Mouse (Mus musculus) embryonic facial prominence, embryonic 14.5 days (tissue): ENCODE measurements around the gene BC051142. TPM values are rescaled to one million over a fixed set of nuclear protein-coding genes. Genes with fewer than 3 reads are reported as not detected.

ENCODE experiments used
- ATAC-seq: fragments of 200-750 bp; cut with Nextera tagmentation; 2 replicates; pipeline ENCODE4 v1.8.0; 2017; ENCODE audit warnings: low read depth, moderate number of reproducible peaks, moderate TSS enrichment
- DNase-seq: peaks from one replicate; pipeline ENCODE4 v3.0.0-alpha.2; 2015; ENCODE audit warnings: low spot score
- H3K27ac ChIP-seq: fragments of 300-500 bp; sonication (generic); replicated peaks from 2 replicates; pipeline ENCODE4 v1.5.1; 2014; ENCODE audit warnings: low read depth, mild to moderate bottlenecking, low read length, moderate library complexity
- H3K27me3 ChIP-seq: fragments of 300-500 bp; sonication (generic); replicated peaks from 2 replicates; pipeline ENCODE4 v1.6.1; 2014; ENCODE audit warnings: low read length; ENCODE audit not compliant: control insufficient read depth, insufficient read depth
- H3K36me3 ChIP-seq: fragments of 300-500 bp; sonication (generic); 2 replicates; pipeline ENCODE4 v1.6.1; 2014; ENCODE audit warnings: low read length, mixed read lengths; ENCODE audit not compliant: control insufficient read depth, insufficient read depth
- H3K4me1 ChIP-seq: fragments of 300-500 bp; sonication (generic); 2 replicates; pipeline ENCODE4 v1.6.1; 2014; ENCODE audit warnings: antibody characterized with exemption, low read length; ENCODE audit not compliant: control insufficient read depth, insufficient read depth
- H3K4me2 ChIP-seq: fragments of 300-500 bp; sonication (generic); 2 replicates; pipeline ENCODE4 v1.6.1; 2014; ENCODE audit warnings: low read depth, mild to moderate bottlenecking, low read length, moderate library complexity, mixed read lengths
- H3K4me3 ChIP-seq: fragments of 300-500 bp; sonication (generic); 2 replicates; pipeline ENCODE4 v1.5.1; 2014; ENCODE audit warnings: low read depth, mild to moderate bottlenecking, low read length
- H3K9ac ChIP-seq: fragments of 300-500 bp; sonication (generic); 2 replicates; pipeline ENCODE4 v1.6.1; 2014; ENCODE audit warnings: low read depth, mild to moderate bottlenecking, low read length, moderate library complexity, mixed read lengths
- H3K9me3 ChIP-seq: fragments of 300-500 bp; sonication (generic); 2 replicates; pipeline ENCODE4 v1.6.1; 2016; ENCODE audit warnings: low read length; ENCODE audit not compliant: control insufficient read depth
- WGBS: fragments of 180-500 bp; shearing (Covaris S2); extraction: QIAGEN DNeasy Blood & Tissue Kit; methylation state at CpG from one replicate; pipeline ENCODE4 v1.1.7; 2014; 5-methylcytosine and 5-hydroxymethylcytosine counted together
- polyA plus RNA-seq: library from polyadenylated mRNA; unstranded; fragments of >200 nt; fragmentation: Nextera tagmentation; extraction: Ambion mirVana; gene quantifications from 2 replicates; pipeline ENCODE4 v1.2.1, GENCODE M21; 2014

The BC051142 gene
- polyA plus RNA-seq, 1 experiment from 2014 or later, result 0.71 TPM

DNA sequence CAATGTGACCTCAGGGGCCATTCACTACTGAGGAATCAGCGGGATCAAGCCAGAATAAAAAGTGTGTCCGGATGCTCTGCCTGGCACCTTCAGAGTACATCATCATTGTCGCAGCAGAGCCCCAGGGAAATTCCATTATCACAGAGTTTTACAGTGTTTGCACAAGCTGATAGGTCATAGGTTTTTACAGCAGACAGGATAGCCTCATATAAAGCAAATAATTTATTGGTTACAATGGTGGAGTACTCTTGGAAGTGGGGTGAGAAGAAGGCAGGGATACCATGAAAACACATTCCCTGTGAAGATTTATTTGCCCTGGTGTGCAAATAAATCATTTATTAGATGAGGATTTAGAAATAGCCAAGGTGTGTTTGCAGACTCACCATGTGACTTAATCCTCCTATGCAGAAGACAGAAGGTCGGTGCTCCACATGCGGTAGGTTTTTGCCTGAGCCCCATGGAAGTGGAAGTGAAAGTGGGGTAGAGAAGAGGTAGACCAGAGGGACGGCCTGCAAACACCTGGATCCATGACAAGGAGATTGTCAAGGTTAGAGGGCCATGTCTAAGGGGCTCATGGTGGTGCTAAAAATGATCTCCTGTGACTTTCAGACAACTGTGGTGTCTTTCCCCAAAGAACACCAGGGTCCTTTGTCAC is 25.4 kb upstream of the BC051142 start:
- no peaks in the 10 kb centered on the region for H3K9me3 ChIP-seq
- H3K4me3 ChIP-seq, result no peak overlapping the region
- no peaks in the 10 kb centered on the region for H3K36me3 ChIP-seq
- DNase-seq, result no peak
- no peaks in the 10 kb centered on the region for H3K27me3 ChIP-seq
- WGBS, result 75% methylated on average over 6 of the region's 6 CpGs
- ATAC-seq, result no peak
- no peak overlapping the region for H3K4me2 ChIP-seq
- no peaks in the 10 kb centered on the region for H3K4me1 ChIP-seq
- no peak overlapping the region for H3K27ac ChIP-seq
- no peak overlapping the region for H3K9ac ChIP-seq

DNA sequence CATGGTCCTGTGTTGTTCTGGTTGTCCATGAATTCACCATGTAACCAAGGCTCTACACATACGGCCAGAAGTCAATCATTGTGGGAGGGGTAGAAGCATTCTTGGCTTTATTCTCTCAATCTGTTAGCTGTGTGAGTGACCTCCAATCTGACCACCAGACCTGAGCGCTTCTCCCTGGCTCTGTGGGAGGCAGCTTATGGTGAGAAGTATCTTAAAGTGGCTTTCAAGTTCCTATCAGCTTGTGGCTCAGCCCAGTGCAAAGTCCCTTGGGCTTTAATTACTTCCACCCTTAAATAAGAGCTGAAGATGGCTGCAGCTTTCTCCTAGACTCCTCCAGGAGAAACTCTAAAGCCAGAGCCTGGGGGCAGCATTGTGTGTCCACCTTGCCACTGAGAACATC is 21.8 kb upstream of the BC051142 start, which contains the start of gene Btnl1:
Gene Btnl1 (plus strand): TSS at position 286 of the 400 bp plus-strand sequence.
- no peaks in the 10 kb centered on the region for H3K9me3 ChIP-seq
- no peak within 1 kb of the TSS for H3K9ac ChIP-seq
- no peak within 1 kb of the TSS for H3K4me3 ChIP-seq
- ATAC-seq (no peak), DNase-seq (no peak)
- H3K36me3 ChIP-seq, result no peaks in the 10 kb centered on the region
- WGBS, result 79% methylated on average over 2 of the region's 2 CpGs
- no peak within 1 kb of the TSS for H3K4me2 ChIP-seq
- no peaks in the 10 kb centered on the region for H3K27me3 ChIP-seq
- no peak within 1 kb of the TSS for H3K27ac ChIP-seq
- no peaks in the 10 kb centered on the region for H3K4me1 ChIP-seq

DNA sequence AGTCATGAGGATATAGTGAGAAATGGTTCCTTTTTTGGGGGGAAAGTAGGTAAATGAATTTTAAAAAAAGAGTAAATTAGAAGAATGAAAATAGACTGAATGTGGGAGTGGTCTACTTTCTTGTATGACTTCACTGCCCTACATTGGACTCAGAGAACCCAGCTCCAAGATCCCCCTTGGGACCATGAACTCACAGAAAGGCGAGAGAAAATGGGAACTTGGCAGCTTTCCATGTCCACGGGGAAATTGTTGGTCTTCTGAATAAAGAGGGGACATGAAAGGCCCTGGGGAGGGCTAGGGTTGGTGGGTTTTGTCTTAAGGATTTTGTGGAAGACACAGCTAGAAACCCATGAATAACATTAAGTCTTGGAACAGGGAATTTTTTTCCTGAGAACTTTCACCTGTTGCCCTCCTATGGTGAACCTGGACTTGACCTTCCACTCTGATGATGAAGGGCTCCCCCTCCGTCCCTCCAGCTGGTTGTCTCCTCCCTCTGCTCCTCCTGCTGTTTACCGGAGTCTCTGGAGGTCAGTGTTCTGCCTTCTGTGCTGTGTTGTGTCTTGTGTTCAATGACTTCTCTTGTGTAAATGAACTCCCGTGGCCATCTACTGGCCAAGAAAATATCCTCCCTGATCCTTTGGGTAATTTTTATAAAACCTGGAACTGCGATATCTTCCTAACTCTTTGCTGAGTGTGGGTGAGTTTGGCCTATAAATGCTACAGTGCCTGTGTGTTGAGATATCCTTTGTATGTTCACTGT is 21.0 kb upstream of the BC051142 start:
- ATAC-seq, result no peak
- H3K9me3 ChIP-seq, result no peaks in the 10 kb centered on the region
- H3K27me3 ChIP-seq, result no peaks in the 10 kb centered on the region
- H3K9ac ChIP-seq, result no peak overlapping the region
- no peak overlapping the region for H3K4me3 ChIP-seq
- DNase-seq, result no peak
- no peak overlapping the region for H3K27ac ChIP-seq
- H3K4me1 ChIP-seq, result no peaks in the 10 kb centered on the region
- WGBS, result 59% methylated on average over 6 of the region's 6 CpGs
- H3K36me3 ChIP-seq, result no peaks in the 10 kb centered on the region
- no peak overlapping the region for H3K4me2 ChIP-seq

DNA sequence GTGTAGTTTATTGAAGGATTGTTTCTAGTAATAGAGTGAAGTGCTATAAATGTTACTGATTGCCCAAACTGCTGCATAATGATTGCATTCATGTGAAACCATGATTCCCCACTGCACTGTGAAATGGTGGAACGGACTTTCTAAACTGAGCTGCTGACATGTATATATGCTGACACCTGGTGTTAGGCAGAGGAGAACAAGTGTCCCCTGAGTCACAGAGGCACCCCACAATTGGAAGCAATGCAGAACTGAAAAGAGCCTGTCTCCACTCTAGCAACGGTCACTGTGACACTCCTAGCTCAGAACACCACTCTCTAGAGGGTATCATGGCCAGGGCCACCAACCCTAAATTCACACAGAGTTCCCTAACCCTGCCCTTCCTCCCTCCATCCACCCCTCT is 19.9 kb upstream of the BC051142 start:
- Histone ChIP-seq H3K4me2 (no peak overlapping the region), H3K36me3 (no peaks in the 10 kb centered on the region), H3K9me3 (peaks cover 4% of the 10 kb centered on the region; the same call in 1 of the 2 replicates), H3K4me1 (no peaks in the 10 kb centered on the region), H3K9ac (no peak overlapping the region), H3K27me3 (no peaks in the 10 kb centered on the region), H3K4me3 (no peak overlapping the region), H3K27ac (no peak overlapping the region)
- ATAC-seq, result no peak
- WGBS, result 65% methylated on average over 2 of the region's 2 CpGs
- no peak for DNase-seq

DNA sequence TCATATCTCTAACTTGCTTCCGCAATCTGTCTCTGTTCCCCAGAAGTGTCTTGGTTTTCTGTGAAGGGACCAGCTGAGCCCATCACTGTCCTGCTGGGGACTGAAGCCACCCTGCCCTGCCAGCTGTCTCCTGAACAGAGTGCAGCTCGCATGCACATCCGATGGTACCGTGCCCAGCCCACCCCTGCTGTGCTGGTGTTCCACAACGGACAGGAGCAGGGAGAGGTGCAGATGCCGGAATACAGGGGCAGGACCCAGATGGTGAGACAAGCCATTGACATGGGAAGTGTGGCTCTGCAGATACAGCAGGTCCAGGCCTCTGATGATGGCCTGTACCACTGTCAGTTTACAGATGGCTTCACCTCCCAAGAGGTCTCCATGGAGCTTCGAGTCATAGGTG is 19.2 kb upstream of the BC051142 start:
- WGBS, result 83% methylated on average over 7 of the region's 7 CpGs
- H3K4me2 ChIP-seq, result no peak overlapping the region
- no peak overlapping the region for H3K27ac ChIP-seq

DNA sequence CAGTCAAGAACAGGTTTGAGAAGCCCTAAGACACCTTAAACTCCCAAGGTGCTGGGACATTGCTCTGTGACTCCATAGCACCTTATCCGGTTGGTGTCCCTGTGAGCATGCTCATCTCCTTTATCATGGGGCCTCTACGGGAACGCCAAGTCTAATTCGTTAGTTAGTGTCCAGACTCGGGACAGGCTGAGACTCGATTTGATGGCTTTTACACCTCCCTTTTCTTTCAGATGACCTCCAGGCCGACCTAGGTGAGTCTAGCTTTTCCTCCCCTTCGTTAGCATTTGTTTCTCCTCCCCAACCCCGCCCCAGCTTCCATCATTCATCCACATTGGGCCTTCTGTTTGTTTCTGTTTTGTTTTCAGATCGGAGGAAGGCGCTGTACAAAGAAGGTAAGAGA is 16.7 kb upstream of the BC051142 start:
- H3K4me2 ChIP-seq, result no peak overlapping the region
- H3K4me1 ChIP-seq, result no peaks in the 10 kb centered on the region
- DNase-seq (no peak), ATAC-seq (no peak)
- H3K9ac ChIP-seq, result no peak overlapping the region
- H3K36me3 ChIP-seq, result no peaks in the 10 kb centered on the region
- no peaks in the 10 kb centered on the region for H3K27me3 ChIP-seq
- 72% methylated on average over 11 of the region's 11 CpGs for WGBS
- H3K27ac ChIP-seq, result no peak overlapping the region
- H3K4me3 ChIP-seq, result no peak overlapping the region
- peaks cover 4% of the 10 kb centered on the region; the same call in 1 of the 2 replicates for H3K9me3 ChIP-seq

More for the DNA sequence above, 19.2 kb upstream of the BC051142 start:
- ATAC-seq (no peak), DNase-seq (no peak)
- Histone ChIP-seq H3K4me1 (no peaks in the 10 kb centered on the region), H3K4me3 (no peak overlapping the region), H3K9me3 (peaks cover 4% of the 10 kb centered on the region; the same call in 1 of the 2 replicates), H3K27me3 (no peaks in the 10 kb centered on the region), H3K36me3 (no peaks in the 10 kb centered on the region), H3K9ac (no peak overlapping the region)

DNA sequence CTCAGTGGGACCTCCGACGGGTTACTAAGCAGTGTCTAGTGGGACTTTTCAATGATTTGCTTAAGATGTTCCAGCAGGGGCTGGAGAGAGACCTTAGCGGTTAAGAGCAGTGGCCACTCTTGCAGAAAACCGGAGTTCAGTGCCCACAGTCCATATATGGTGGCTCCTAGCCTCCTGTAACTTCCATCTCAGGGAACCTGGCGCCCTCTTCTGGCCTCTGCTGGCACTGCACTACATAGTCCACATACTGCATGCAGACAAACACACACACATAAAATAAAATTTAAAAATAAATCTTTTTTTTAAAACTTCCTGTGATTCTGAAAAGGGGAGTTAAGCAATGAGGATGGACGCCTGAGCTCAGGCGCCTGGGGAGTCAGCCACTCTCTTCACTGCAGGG is 15.4 kb upstream of the BC051142 start:
- Histone ChIP-seq H3K4me2 (no peak overlapping the region), H3K36me3 (no peaks in the 10 kb centered on the region), H3K9ac (no peak overlapping the region), H3K4me3 (no peak overlapping the region), H3K9me3 (peaks cover 4% of the 10 kb centered on the region; the same call in 1 of the 2 replicates), H3K4me1 (no peaks in the 10 kb centered on the region), H3K27ac (no peak overlapping the region), H3K27me3 (no peaks in the 10 kb centered on the region)
- ATAC-seq (no peak), DNase-seq (no peak)
- WGBS, result 72% methylated on average over 7 of the region's 7 CpGs

DNA sequence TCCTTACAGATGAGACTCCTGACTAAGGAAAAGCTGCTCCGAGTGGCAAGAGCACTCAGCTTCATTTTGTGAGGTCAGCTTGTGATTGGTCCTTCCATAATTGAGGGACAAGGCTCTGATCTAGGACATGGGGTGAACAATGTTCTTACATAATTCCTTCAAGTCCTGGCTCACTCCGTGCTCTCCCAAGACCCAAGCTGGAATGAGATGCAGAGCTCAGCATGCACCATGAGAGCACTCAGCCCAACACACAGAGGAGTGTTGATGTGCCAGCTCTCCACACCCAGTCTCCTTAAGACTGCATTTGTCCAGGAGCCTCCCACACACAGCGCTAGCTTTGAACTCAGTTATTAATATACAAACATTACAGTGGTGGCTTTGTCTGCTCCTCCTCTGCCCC is 13.9 kb upstream of the BC051142 start:
- H3K27ac ChIP-seq, result no peak overlapping the region
- H3K4me3 ChIP-seq, result no peak overlapping the region
- ATAC-seq (no peak), DNase-seq (no peak)
- no peaks in the 10 kb centered on the region for H3K36me3 ChIP-seq
- no peak overlapping the region for H3K9ac ChIP-seq
- H3K9me3 ChIP-seq, result peaks cover 4% of the 10 kb centered on the region; the same call in 1 of the 2 replicates
- 67% methylated on average over 3 of the region's 3 CpGs for WGBS
- no peak overlapping the region for H3K4me2 ChIP-seq
- no peaks in the 10 kb centered on the region for H3K27me3 ChIP-seq
- H3K4me1 ChIP-seq, result no peaks in the 10 kb centered on the region
